Mouse (Mus musculus): ENCODE results near the gene 4930415L06Rik. TPM values are rescaled to one million over a fixed set of nuclear protein-coding genes. Genes with fewer than 3 reads are reported as not detected.

Gene 4930415L06Rik
- not detected for total RNA-seq (2021)
- long read RNA-seq, experiment 1: 0 reads
- long read RNA-seq, experiment 2: 0 reads

- DNase-seq (ENCODE audit: low spot score in 2 of 2): no peak
Measured at GRCm38 (mm10) chrX:89932752-89933151, at the start of gene 4930415L06Rik. Gene 4930415L06Rik (minus strand): TSS chrX:89932852.

- no peak for DNase-seq (ENCODE audit: low spot score in 2 of 2)
Measured at GRCm38 (mm10) chrX:89978621-89979020, 46.0 kb upstream of the 4930415L06Rik start.

DNA sequence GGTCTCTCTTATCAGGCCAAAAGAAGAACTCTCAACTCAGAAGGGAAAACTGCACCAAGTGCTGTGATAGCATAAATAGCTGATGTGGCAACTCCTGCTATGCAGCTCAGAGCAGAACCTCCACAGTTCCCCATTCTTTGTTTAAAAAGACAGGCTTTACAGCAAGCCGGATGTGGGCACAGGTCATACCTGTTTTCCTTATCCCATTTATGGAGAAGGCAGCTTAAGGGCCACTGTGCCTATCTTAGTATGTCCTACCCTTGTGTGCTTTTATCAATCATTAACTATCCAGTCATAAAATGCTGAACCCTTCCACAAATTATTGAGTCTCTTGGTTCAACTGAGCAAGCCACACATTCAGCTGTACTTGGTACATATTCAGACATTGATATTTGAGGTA is 27.8 kb downstream of the 4930415L06Rik start:
- no peak for DNase-seq (ENCODE audit: low spot score in 2 of 2)

Other genes starting within 250 kb of the 4930415L06Rik start
- gene 4932429P05Rik, start 180.6 kb downstream of the 4930415L06Rik start, total RNA-seq (2021): not detected